Mouse (Mus musculus): ENCODE results near the gene Bard1.

DNA sequence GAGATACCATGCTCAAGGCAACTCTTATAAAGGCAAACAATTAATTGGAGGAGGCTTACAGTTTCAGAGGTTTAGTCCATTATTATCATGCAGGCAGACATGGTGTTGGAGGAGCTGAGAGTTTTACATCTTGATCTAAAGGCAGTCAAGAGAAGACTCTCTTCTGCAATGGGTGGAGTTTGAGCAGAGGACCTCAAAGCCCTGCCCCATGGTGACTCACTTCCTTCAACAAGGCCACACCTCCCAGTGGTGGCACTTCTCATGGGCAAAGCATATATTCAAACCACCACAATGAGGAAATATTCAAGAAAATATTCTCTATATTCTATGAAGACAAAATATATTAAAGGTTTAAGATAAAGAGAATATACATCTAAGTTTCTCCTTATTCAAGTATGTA is 88.6 kb downstream of the Bard1 start:
- TF ChIP-seq CTCF (IDR thresholded peaks at IDR 0.05; ENCODE audit: low read depth) (no peak), EP300 (optimal IDR thresholded peaks at IDR 0.05) (no peak)

Measured in stomach, postnatal 0 days (tissue).